Mouse (Mus musculus) liver, adult 2 months (tissue): Measurements from ENCODE around the gene Prpf8.

Experiments
- CTCF ChIP-seq: fragments of 200-500 bp; IDR thresholded peaks from 2 replicates; pipeline ENCODE4 v1.5.1; 2011; ENCODE audit warnings: low read depth, low read length, control low read depth
- POLR2A ChIP-seq: fragments of 200-500 bp; IDR thresholded peaks from 2 replicates; pipeline ENCODE4 v1.6.1; 2011; ENCODE audit warnings: low read length, control low read depth; ENCODE audit not compliant: insufficient read depth; ENCODE audit errors: extremely low read depth

GRCm38 (mm10) chr11:75486192-75486591 is 424 bp upstream of the Prpf8 start:
- no peak for TF ChIP-seq POLR2A
- TF ChIP-seq CTCF = no peak
